Mouse (Mus musculus) neural tube, embryonic 14.5 days (tissue): Measurements from ENCODE around the gene Slc23a4. TPM values are rescaled to one million over a fixed set of nuclear protein-coding genes. Genes with fewer than 3 reads are reported as not detected.

Experiments used
- ATAC-seq: fragments of 200-750 bp; cut with Nextera tagmentation; 2 replicates; pipeline ENCODE4 v1.8.0; 2017; ENCODE audit warnings: low read depth, mild to moderate bottlenecking, moderate TSS enrichment, moderate library complexity
- H3K27ac ChIP-seq: fragments of 300-500 bp; sonication (generic); 2 replicates; pipeline ENCODE4 v1.5.1; 2014; ENCODE audit warnings: low read depth, mild to moderate bottlenecking, control low read depth, low read length, moderate library complexity, mixed read lengths
- H3K27me3 ChIP-seq: fragments of 300-500 bp; sonication (generic); 2 replicates; pipeline ENCODE4 v1.6.1; 2014; ENCODE audit warnings: low read length; ENCODE audit not compliant: control insufficient read depth, insufficient read depth
- H3K36me3 ChIP-seq: fragments of 300-500 bp; sonication (generic); 2 replicates; pipeline ENCODE4 v1.6.1; 2014; ENCODE audit warnings: low read length, mixed read lengths; ENCODE audit not compliant: control insufficient read depth, insufficient read depth
- H3K4me1 ChIP-seq: fragments of 300-500 bp; sonication (generic); 2 replicates; pipeline ENCODE4 v1.6.1; 2014; ENCODE audit warnings: low read length; ENCODE audit not compliant: control insufficient read depth, insufficient read depth
- H3K4me2 ChIP-seq: fragments of 300-500 bp; sonication (generic); 2 replicates; pipeline ENCODE4 v1.6.1; 2014; ENCODE audit warnings: mild to moderate bottlenecking, low read depth, low read length, control low read depth
- H3K4me3 ChIP-seq: fragments of 300-500 bp; sonication (generic); 2 replicates; pipeline ENCODE4 v1.5.1; 2014; ENCODE audit warnings: low read depth, low read length, control low read depth, mixed read lengths
- H3K9ac ChIP-seq: fragments of 300-500 bp; sonication (generic); replicated peaks from 2 replicates; pipeline ENCODE4 v1.6.1; 2014; ENCODE audit warnings: low read depth, mild to moderate bottlenecking, control low read depth, low read length, mixed read lengths
- H3K9me3 ChIP-seq: fragments of 300-500 bp; sonication (generic); 2 replicates; pipeline ENCODE4 v1.6.1; 2016; ENCODE audit warnings: low read length; ENCODE audit not compliant: control insufficient read depth
- WGBS: fragments of 180-500 bp; shearing (Covaris S2); extraction: QIAGEN DNeasy Blood & Tissue Kit; methylation state at CpG from one replicate; pipeline ENCODE4 v1.1.7; 2014; 5-methylcytosine and 5-hydroxymethylcytosine counted together
- polyA plus RNA-seq: library from polyadenylated mRNA; unstranded; fragments of >200 nt; fragmentation: Nextera tagmentation; extraction: Ambion mirVana; gene quantifications from 2 replicates; pipeline ENCODE4 v1.2.1, GENCODE M21; 2014

Slc23a4 gene
- polyA plus RNA-seq, 1 experiment from 2014 or later = 1.1 TPM

DNA sequence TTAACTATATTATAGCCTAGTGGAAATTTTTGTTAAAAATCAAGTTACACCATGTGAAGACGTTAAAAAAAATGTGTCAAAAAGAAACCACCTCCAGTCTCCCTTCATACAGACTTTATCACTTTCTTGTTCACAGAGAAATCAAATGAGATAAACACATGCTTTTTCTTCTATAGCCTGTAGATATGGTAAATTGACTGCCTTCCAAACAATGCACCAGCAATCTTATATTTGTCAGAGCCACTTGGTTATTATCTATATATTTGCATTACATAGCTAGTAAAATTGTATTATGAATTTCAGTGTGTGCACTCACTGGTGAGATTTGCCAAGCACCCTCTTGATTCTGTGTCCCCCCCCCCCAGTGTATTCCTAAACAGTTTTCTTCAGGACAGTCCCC lies 55.6 kb downstream of the Slc23a4 start:
- no peaks in the 10 kb centered on the region for H3K9me3 ChIP-seq
- H3K4me3 ChIP-seq = no peak overlapping the region
- no peaks in the 10 kb centered on the region for H3K27me3 ChIP-seq
- 86% methylated on average over 1 of the region's 1 CpGs for WGBS
- H3K27ac ChIP-seq = no peak overlapping the region
- no peak overlapping the region for H3K9ac ChIP-seq
- H3K4me2 ChIP-seq = no peak overlapping the region
- H3K36me3 ChIP-seq = no peaks in the 10 kb centered on the region
- no peak for ATAC-seq
- no peaks in the 10 kb centered on the region for H3K4me1 ChIP-seq

DNA sequence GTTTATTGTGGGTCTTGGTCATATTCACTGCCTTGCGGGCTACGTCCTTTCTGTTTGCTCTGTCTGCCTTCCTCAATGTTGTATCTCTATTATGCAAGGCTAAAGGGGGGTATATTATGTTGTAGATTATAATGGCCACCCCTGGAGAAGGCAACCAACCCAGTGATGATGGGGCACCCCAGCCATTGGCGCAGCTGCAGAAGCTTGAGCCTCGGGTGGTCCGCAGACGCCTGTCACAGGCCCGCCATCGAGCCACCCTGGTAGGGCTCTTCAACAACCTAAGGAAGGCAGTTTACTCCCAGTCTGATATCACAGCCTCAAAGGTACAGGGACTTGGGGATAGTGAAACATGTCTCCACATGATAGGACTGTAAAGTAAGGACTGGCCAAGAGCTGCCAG lies 60.6 kb downstream of the Slc23a4 start:
- Histone ChIP-seq H3K27me3 (no peaks in the 10 kb centered on the region), H3K4me1 (no peaks in the 10 kb centered on the region), H3K4me3 (no peak overlapping the region), H3K4me2 (no peak overlapping the region), H3K9me3 (no peaks in the 10 kb centered on the region), H3K36me3 (no peaks in the 10 kb centered on the region), H3K9ac (no peak overlapping the region), H3K27ac (no peak overlapping the region)
- 93% methylated on average over 8 of the region's 8 CpGs for WGBS
- no peak for ATAC-seq

DNA sequence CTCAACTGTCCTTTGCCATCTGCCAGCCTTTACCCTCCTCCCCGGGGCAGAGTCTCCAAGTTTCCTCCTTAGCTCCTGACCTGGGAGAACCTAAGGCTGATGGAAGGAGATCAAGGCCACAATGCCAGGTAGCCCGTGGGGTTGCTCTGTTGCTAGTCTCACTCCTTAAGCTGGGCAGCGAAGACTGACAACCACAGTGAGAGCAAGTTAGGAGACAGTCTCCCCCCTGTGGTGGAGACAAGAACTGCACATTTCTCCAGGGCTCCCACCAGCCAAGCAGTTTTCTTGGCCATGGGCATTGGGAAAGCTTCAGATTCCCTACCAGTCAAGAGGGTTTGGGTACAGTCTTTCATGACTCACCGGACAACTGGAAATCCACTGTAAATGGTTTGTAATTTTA lies 61.0 kb downstream of the Slc23a4 start:
- H3K36me3 ChIP-seq = no peaks in the 10 kb centered on the region
- no peak overlapping the region for H3K4me3 ChIP-seq
- no peaks in the 10 kb centered on the region for H3K4me1 ChIP-seq
- no peak overlapping the region for H3K9ac ChIP-seq
- no peaks in the 10 kb centered on the region for H3K27me3 ChIP-seq
- H3K9me3 ChIP-seq = no peaks in the 10 kb centered on the region
- H3K27ac ChIP-seq = no peak overlapping the region
- no peak for ATAC-seq
- H3K4me2 ChIP-seq = no peak overlapping the region
- WGBS = 49% methylated on average over 4 of the region's 4 CpGs

DNA sequence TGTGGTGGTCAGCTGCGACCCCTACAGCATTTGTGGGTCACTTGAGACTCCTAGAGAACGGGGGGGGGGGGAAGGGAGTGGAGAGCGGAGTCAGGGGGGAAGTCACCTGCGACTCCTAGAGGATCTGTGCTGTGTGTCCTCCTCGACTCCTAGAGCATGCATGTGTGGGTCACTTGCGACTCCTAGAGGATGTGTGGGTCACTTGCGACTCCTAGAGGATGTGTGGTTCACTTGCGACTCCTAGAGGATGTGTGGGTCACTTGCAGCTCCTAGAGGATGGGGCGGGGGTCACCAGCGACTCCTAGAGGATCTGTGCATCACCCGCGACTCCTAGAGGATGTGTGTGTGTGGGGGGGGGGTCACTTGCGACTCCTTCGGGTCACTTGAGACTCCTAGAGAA lies 66.3 kb downstream of the Slc23a4 start:
- Histone ChIP-seq H3K27me3 (no peaks in the 10 kb centered on the region), H3K36me3 (no peaks in the 10 kb centered on the region), H3K9me3 (no peaks in the 10 kb centered on the region), H3K4me1 (no peaks in the 10 kb centered on the region), H3K4me2 (no peak overlapping the region), H3K9ac (no peak overlapping the region), H3K4me3 (no peak overlapping the region), H3K27ac (no peak overlapping the region)
- no peak; the same call in 1 of the 2 replicates for ATAC-seq
- 69% methylated on average over 14 of the region's 14 CpGs for WGBS

DNA sequence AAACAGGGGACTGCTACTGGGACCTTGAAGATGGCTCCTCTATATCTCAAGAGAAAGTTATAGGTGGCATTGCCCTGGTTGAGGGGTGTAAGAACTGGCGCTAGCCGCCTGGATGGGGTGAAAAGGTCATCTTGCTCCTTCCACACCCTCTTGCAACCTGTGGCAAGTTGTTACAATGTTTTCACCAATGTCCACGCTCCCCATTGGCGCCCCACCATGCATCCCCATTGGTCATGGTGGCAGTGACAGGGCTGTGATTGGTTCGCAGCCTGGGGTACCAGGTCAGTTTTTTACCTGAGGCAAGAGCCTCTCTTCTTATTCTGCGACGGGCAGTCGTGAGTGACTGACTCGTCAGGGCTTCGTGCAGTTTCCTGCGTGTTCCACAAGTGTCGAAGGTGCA lies 67.6 kb downstream of the Slc23a4 start:
- WGBS = 94% methylated on average over 12 of the region's 12 CpGs
- Histone ChIP-seq H3K27me3 (no peaks in the 10 kb centered on the region), H3K4me3 (no peak overlapping the region), H3K27ac (no peak overlapping the region), H3K9me3 (no peaks in the 10 kb centered on the region), H3K36me3 (no peaks in the 10 kb centered on the region), H3K4me1 (no peaks in the 10 kb centered on the region), H3K4me2 (no peak overlapping the region), H3K9ac (no peak overlapping the region)
- ATAC-seq = no peak

DNA sequence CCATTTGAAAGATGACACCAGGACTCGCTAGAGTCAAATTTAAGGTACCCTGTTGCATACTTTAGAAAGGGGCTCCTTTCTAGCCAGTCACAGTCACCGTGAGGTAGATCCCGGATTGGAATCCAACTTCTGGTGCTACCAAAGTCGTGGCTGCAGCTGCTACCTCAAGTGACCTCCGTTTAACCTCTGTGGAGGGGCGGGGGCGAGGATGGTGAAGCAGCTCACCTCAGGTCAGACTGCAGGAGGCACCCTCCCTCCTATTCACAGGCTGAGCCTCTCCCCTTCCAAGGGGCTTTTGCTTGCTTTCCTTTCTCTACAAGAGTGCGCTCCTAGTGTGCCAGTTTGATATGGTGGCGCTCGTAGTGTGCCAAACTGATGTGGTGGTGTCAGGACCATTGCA lies 68.2 kb downstream of the Slc23a4 start, which contains the start of gene Stra8:
Gene Stra8, plus strand, starts transcription at position 208 of the 400 bp plus-strand sequence.
- no peak within 1 kb of the TSS for H3K4me3 ChIP-seq
- no peaks in the 10 kb centered on the region for H3K4me1 ChIP-seq
- no peak within 1 kb of the TSS for H3K27ac ChIP-seq
- no peaks in the 10 kb centered on the region for H3K9me3 ChIP-seq
- no peak for ATAC-seq
- 48% methylated on average over 10 of the region's 10 CpGs for WGBS
- no peaks in the 10 kb centered on the region for H3K36me3 ChIP-seq
- H3K27me3 ChIP-seq = no peaks in the 10 kb centered on the region
- H3K9ac ChIP-seq = no peak within 1 kb of the TSS
- H3K4me2 ChIP-seq = no peak within 1 kb of the TSS

DNA sequence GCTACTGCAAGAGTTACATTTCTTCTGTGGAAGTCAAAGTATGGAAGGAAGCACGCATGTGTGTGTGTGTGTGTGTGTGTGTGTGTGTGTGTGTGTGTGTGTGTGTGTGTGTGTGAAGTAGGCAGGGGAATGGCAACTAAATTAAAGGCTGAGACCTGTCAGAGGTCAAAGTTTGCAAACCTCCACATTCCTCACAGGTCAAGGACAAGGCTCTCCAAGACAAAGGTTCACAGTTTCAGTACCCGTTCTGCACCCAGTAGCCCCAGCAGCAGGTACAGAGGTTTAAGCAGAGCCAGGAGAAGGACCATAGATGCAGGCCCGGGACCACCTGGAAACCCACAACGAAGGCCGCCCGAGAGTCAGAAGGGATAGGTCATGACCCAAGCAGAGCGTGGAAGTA lies 69.1 kb downstream of the Slc23a4 start:
- Histone ChIP-seq H3K9ac (no peak overlapping the region), H3K27ac (no peak overlapping the region), H3K4me1 (no peaks in the 10 kb centered on the region), H3K4me2 (no peak overlapping the region), H3K4me3 (no peak overlapping the region), H3K9me3 (no peaks in the 10 kb centered on the region), H3K36me3 (no peaks in the 10 kb centered on the region), H3K27me3 (no peaks in the 10 kb centered on the region)
- 90% methylated on average over 7 of the region's 7 CpGs for WGBS
- ATAC-seq = no peak

DNA sequence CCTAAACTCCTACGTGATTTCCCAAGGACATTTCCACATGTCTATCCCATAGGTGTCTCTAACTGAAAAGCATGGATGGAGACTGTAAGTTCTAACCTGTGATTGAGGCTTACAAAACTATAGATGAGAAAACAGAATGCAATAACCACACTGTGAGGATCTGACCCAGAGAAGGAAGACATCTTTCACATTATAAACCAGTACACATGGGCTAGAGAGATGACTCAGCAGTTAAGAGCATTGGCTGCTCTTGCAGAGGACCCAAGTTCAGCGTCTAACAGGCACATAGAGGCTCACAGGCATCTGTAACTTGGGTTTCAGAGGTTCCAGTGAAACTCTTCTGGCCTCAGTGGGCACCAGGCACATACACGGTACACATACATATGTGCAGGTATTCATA lies 73.7 kb downstream of the Slc23a4 start:
- WGBS = 87% methylated on average over 3 of the region's 3 CpGs

DNA sequence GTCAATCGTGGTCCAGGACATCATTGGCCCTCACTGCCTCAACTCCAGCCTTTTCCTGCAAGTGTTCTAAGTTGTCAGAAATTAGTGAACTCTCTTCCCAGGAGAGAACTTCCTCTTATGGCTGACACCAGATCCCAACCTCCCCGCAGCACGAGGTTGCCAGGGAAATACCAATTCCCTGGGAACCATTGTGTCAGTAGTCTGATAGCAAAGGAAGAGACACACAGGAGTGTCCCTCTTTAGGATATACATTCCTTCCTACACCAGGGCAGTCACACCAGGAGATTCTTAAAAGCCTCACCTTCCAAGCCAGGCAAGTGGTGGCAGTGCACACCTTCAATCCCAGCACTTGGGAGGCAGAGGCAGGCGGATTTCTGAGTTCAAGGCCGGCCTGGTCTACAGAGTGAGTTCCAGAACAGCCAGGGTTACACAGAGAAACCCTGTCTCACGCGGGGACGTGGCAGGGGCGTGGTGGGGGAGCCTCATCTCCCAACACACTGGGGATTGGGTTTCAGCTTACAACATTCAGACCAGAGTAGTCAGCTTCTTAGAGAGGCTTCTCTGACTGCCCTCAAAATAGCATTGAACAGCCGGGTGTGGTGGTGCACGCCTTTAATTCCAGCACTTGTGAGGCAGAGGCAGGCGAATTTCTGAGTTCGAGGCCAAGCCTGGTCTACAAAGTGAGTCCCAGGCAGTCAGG lies 74.7 kb downstream of the Slc23a4 start:
- Histone ChIP-seq H3K27me3 (no peaks in the 10 kb centered on the region), H3K27ac (no peak overlapping the region), H3K4me2 (no peak overlapping the region), H3K4me3 (no peak overlapping the region), H3K9me3 (no peaks in the 10 kb centered on the region), H3K4me1 (peaks cover 8% of the 10 kb centered on the region), H3K36me3 (no peaks in the 10 kb centered on the region), H3K9ac (no peak overlapping the region)
- no peak for ATAC-seq
- WGBS = 86% methylated on average over 13 of the region's 13 CpGs

More for the DNA sequence above, 73.7 kb downstream of the Slc23a4 start:
- Histone ChIP-seq H3K36me3 (no peaks in the 10 kb centered on the region), H3K4me3 (no peak overlapping the region), H3K9me3 (no peaks in the 10 kb centered on the region), H3K27ac (no peak overlapping the region), H3K4me1 (peaks cover 5% of the 10 kb centered on the region), H3K27me3 (no peaks in the 10 kb centered on the region), H3K4me2 (no peak overlapping the region), H3K9ac (no peak overlapping the region)
- ATAC-seq = no peak
